ENCODE assay signal across 27 mouse cellular contexts in the genomic region with DNA sequence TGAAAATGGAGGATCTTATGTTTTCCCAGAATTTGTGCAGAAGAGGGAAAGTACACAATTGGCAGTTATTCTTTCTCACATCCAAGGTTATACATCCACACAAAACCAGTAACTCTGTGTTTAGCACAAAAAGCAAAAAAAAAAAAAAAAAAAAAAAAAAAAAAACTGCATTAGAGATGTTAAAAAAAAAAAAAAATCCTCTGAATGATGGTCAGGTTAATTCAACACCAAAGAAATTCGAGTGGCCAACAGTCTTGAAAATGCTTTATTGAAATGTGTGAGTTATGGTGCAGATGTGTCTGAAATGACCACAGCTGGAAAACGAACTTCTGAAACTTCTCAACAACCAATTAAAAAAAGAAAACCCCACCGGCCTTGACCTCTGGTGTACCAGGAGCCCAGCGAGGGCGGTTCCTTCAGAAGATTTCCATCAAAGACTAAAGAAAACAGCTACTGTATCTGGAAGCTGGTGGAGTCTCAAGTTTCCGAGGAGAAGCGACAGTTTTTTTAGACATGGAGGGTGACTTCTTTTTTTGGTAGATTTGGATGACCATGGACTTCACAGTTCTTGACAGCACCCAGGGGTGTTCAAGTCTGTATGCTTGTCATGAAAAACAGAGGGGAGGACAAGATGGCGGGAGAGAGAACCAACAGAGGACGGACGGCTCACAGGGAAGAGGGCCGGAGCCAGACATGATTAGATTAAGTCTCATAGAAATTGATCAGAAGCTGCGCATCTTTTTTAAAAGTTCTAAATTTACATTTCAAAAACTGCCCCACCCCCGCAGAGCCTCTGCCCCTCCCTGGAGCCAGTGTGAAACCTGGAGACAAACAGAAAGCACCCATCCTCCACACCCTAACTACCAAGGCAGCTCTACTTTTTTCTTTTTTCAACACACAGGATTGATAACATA. TPM values are rescaled to one million over a fixed set of nuclear protein-coding genes. Genes with fewer than 3 reads are reported as not detected.
DNase-seq lines count a peak whose midpoint lies in the region; ATAC-seq and TF ChIP-seq lines count a peak whose summit lies in the region.
"Had no signal": no experiment of that assay in that cellular context is flagged by ENCODE, and none has a peak within 500 bp of the region (broad histone marks: within the 10 kb centered on the region; RNA-seq: fewer than 3 reads in every experiment).

No protein-coding gene starts in this region.

- H3K36me3 ChIP-seq in E14TG2a.4 (ENCODE audit: insufficient read depth, low read length) (peaks cover 60% of the 10 kb centered on the region), MEL (ENCODE audit: control insufficient read depth in 1 of 2, insufficient read depth in 2 of 2, low read length in 2 of 2) (peaks cover 0 to 14% of the 10 kb centered on the region in 2 experiments; a peak in 2 of 4 replicates)

- H3K4me3 ChIP-seq in E14TG2a.4 (replicated peaks; ENCODE audit: low read length) (peak overlapping the region; percentile 45; the same call in 1 of the 2 replicates), MEL (ENCODE audit: control insufficient read depth in 1 of 2, insufficient read depth in 1 of 2, low read depth in 2 of 2, low read length in 2 of 2) (no peak overlapping the region)
- H3K4me3 ChIP-seq: embryonic facial prominence, embryonic 13.5 days; embryonic facial prominence, embryonic 15.5 days; erythroblast, embryonic 14.5 days; forebrain, embryonic 10.5 days; forebrain, embryonic 12.5 days had no signal

- no peaks in the 10 kb centered on the region for H3K27me3 ChIP-seq in E14TG2a.4 (ENCODE audit: insufficient read depth, low read length)
- no peaks in the 10 kb centered on the region for H3K27me3 ChIP-seq in MEL (ENCODE audit: control insufficient read depth in 1 of 2, insufficient read depth in 2 of 2, low read length in 2 of 2)
- H3K27me3 ChIP-seq: CH12.LX; embryonic facial prominence, embryonic 13.5 days; embryonic facial prominence, embryonic 15.5 days; forebrain, embryonic 12.5 days had no signal

- H3K27ac ChIP-seq in MEL (ENCODE audit: control insufficient read depth, low read depth, low read length) = no peak overlapping the region
- H3K27ac ChIP-seq: embryonic facial prominence, embryonic 13.5 days; embryonic facial prominence, embryonic 15.5 days; forebrain, embryonic 10.5 days; forebrain, embryonic 12.5 days had no signal

- TF ChIP-seq EP300 in MEL (IDR thresholded peaks at IDR 0.05; ENCODE audit: low read depth in 1 of 2, low read length in 2 of 2) = no peak

- DNase-seq in ES-CJ7 (ENCODE audit: low read depth, low spot score) (peak; percentile 77), MEL (ENCODE audit: low read depth, low spot score) (no peak), ZHBTc4 (ENCODE audit: low read depth, low spot score) (peak; percentile 60)
- no peak for DNase-seq in T-cell, adult 2 months (ENCODE audit: low spot score)
- DNase-seq in heart, adult 9 months (ENCODE audit: low spot score in 2 of 2) = no peak
- DNase-seq: adrenal gland, adult 8-10 months; B cell, adult 2 months; cerebellum, adult 11-12 months; cerebellum, adult 8-10 months; cerebellum, adult 9-11 months; cerebellum, postnatal 14 days; cerebellum, postnatal 36 days; embryo, embryonic 11 days had no signal

- TF ChIP-seq POLR2A in MEL (IDR thresholded peaks at IDR 0.05; ENCODE audit: control insufficient read depth in 1 of 2, insufficient read depth in 1 of 2, low read depth in 1 of 2, low read length in 2 of 2, poor library complexity in 1 of 2) = no peak

- no peak for TF ChIP-seq RAD21 in MEL (IDR thresholded peaks at IDR 0.05; ENCODE audit: low read depth, low read length)

- H3K4me1 ChIP-seq in E14TG2a.4 (replicated peaks; ENCODE audit: low read depth, low read length) = peaks cover 72% of the 10 kb centered on the region
- no peaks in the 10 kb centered on the region for H3K4me1 ChIP-seq in MEL (ENCODE audit: control insufficient read depth in 1 of 2, insufficient read depth in 2 of 2, low read length in 2 of 2)
- H3K4me1 ChIP-seq: embryonic facial prominence, embryonic 15.5 days; forebrain, embryonic 10.5 days; forebrain, embryonic 12.5 days had no signal

- H3K9me3 ChIP-seq in E14TG2a.4 (ENCODE audit: low read length) (no peaks in the 10 kb centered on the region), MEL (replicated peaks; ENCODE audit: insufficient read depth, low read length) (no peaks in the 10 kb centered on the region)
- H3K9me3 ChIP-seq: embryonic facial prominence, embryonic 13.5 days; embryonic facial prominence, embryonic 15.5 days; forebrain, embryonic 10.5 days; forebrain, embryonic 12.5 days; G1E had no signal

- no peaks in the 10 kb centered on the region for H3K79me2 ChIP-seq in MEL (ENCODE audit: control insufficient read depth, insufficient read depth, low read length, poor library complexity)

- no peak overlapping the region for H3K9ac ChIP-seq in MEL (ENCODE audit: control insufficient read depth, low read depth, low read length, poor library complexity, severe bottlenecking)
- H3K9ac ChIP-seq: embryonic facial prominence, embryonic 13.5 days; embryonic facial prominence, embryonic 15.5 days; forebrain, embryonic 12.5 days had no signal

- TF ChIP-seq CTCF in E14TG2a.4 (conservative IDR thresholded peaks at IDR 0.05; ENCODE audit: low read length) = no peak
- no peak for TF ChIP-seq CTCF in MEL (IDR thresholded peaks at IDR 0.05 in 2 of 3, conservative IDR thresholded peaks at IDR 0.05 in 1 of 3; ENCODE audit: control insufficient read depth in 1 of 3, insufficient read depth in 1 of 3, low read depth in 2 of 3, low read length in 3 of 3, poor library complexity in 1 of 3, severe bottlenecking in 1 of 3)

- no peak for ATAC-seq in inflammation-experienced regulatory T-cells, adult 6 months
- ATAC-seq: activated CD4-positive, CD25-positive, alpha-beta regulatory T cell, adult 4 months; CD4-positive, CD25-positive, alpha-beta regulatory T cell, adult 4 months; forebrain, embryonic 14.5 days; forebrain, embryonic 16.5 days had no signal

TF ChIP-seq in MEL, 35 proteins besides CTCF, POLR2A, EP300 and RAD21:
- TF ChIP-seq MAFK (IDR thresholded peaks at IDR 0.05; ENCODE audit: borderline replicate concordance, low read depth, low read length) = no peak
- TF ChIP-seq ZNF384 (IDR thresholded peaks at IDR 0.05; ENCODE audit: low read depth, low read length) = peak; percentile 69
TF ChIP-seq in MEL: peak in this region for 1.

RNA-seq across cellular contexts. Expression of a gene that starts 52.1 kb away (rescaled TPM):
- total RNA-seq in MEL (2012; rRNA removed) = not detected in 2 replicates
- polyA plus RNA-seq in MEL (2012; ENCODE audit: insufficient read depth in 1 of 2, insufficient read length in 2 of 2, low read depth in 1 of 2, low replicate concordance in 2 of 2, missing spikeins in 1 of 2) = not detected
- 1 to 10 TPM in 1 of 3 experiments, under 1 TPM in 2; 0.24 to 1.2 (median 0.78) TPM for polyA plus RNA-seq in inflammation-experienced regulatory T-cells, adult 6 months (2017; shearing (Covaris generic))
- total RNA-seq: common myeloid progenitor, adult 5-6 weeks had no signal
- polyA plus RNA-seq: G1E had no signal

RNA-seq across cellular contexts. Expression of a gene that starts 58.7 kb away (rescaled TPM):
- 77.0 and 92.4 TPM in 2 replicates for total RNA-seq in MEL (2012; rRNA removed)
- polyA plus RNA-seq in MEL (2012; ENCODE audit: insufficient read depth in 1 of 2, insufficient read length in 2 of 2, low read depth in 1 of 2, low replicate concordance in 2 of 2, missing spikeins in 1 of 2) = 100 to 1,000 TPM; 133 to 195 TPM
- polyA plus RNA-seq in inflammation-experienced regulatory T-cells, adult 6 months (2017; shearing (Covaris generic)) = 10 to 100 TPM in 2 of 3 experiments, 1 to 10 TPM in 1; 9.1 to 12.5 (median 10.3) TPM

Comparison
In these comparisons a context has a peak if more than half of its experiments do, and no peak if none do; other contexts are left out.
1. DNase-seq: peak in ES-CJ7 (single experiment) and ZHBTc4 (single experiment); none in MEL (single experiment), T-cell, adult 2 months (single experiment) and heart, adult 9 months (0 of 2).
2. RNA of a gene that starts 58.7 kb away (polyA plus RNA-seq): 133 to 195 TPM in MEL; 9.1 to 12.5 TPM in inflammation-experienced regulatory T-cells, adult 6 months; every median in the first group is over 4 times any median in the second.